Mouse (Mus musculus): ENCODE measurements around the gene Igf2. TPM values are rescaled to one million over a fixed set of nuclear protein-coding genes. Genes with fewer than 3 reads are reported as not detected.

Igf2 gene
- total and polyA plus RNA-seq, 3 experiments = not detected

DNA sequence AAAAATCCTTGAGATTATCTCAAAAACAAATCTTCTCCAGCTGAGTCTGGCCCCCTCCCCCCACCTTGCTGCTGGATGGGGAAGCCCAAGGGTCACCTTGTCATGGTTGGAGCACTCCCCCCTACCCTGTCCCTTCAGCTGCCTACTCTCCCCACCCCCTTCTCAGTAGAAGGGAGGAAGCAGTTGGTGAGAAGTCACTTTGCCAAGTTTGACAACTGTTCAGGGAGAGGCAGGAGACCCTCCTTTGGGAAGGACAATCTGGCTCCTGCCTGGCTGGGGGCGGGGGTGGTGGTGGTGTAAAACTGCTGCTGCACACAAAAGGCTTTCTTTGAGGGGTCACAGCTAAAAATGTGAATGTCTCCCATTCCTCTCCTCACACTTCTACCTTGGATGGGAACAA is 1.7 kb upstream of the Igf2 start:
- Histone ChIP-seq H3K27ac (ENCODE audit: control insufficient read depth, low read depth, low read length) (no peak overlapping the region), H3K36me3 (ENCODE audit: control insufficient read depth in 1 of 2, insufficient read depth in 2 of 2, low read length in 2 of 2) (no peaks in the 10 kb centered on the region), H3K27me3 (ENCODE audit: control insufficient read depth in 1 of 2, insufficient read depth in 2 of 2, low read length in 2 of 2) (no peaks in the 10 kb centered on the region), H3K9ac (ENCODE audit: control insufficient read depth, low read depth, low read length, poor library complexity, severe bottlenecking) (no peak overlapping the region), H3K4me3 (ENCODE audit: control insufficient read depth in 1 of 2, insufficient read depth in 1 of 2, low read depth in 2 of 2, low read length in 2 of 2) (no peak overlapping the region), H3K4me1 (ENCODE audit: control insufficient read depth in 1 of 2, insufficient read depth in 2 of 2, low read length in 2 of 2) (no peaks in the 10 kb centered on the region), H3K9me3 (replicated peaks; ENCODE audit: insufficient read depth, low read length) (no peaks in the 10 kb centered on the region), H3K79me2 (ENCODE audit: control insufficient read depth, insufficient read depth, low read length, poor library complexity) (no peaks in the 10 kb centered on the region)
- TF ChIP-seq ZKSCAN1 (IDR thresholded peaks at IDR 0.05; ENCODE audit: low read depth, low read length) = no peak
- no peak for TF ChIP-seq SIN3A (IDR thresholded peaks at IDR 0.05; ENCODE audit: low read length)
- no peak for TF ChIP-seq HCFC1 (IDR thresholded peaks at IDR 0.05; ENCODE audit: low read depth, low read length)
- no peak for TF ChIP-seq MYB (IDR thresholded peaks at IDR 0.05; ENCODE audit: low read depth, low read length)
- no peak for TF ChIP-seq GATA1 (IDR thresholded peaks at IDR 0.05; ENCODE audit: low read depth, low read length)
- TF ChIP-seq USF1 (IDR thresholded peaks at IDR 0.05; ENCODE audit: low read depth, low read length) = no peak
- TF ChIP-seq GABPA (IDR thresholded peaks at IDR 0.05; ENCODE audit: low read depth, low read length) = no peak
- no peak for TF ChIP-seq ZNF384 (IDR thresholded peaks at IDR 0.05; ENCODE audit: low read depth, low read length)
- TF ChIP-seq MAFK (IDR thresholded peaks at IDR 0.05; ENCODE audit: borderline replicate concordance, low read depth, low read length) = no peak
- no peak for TF ChIP-seq ELF1 (IDR thresholded peaks at IDR 0.05; ENCODE audit: low read depth, low read length)
- no peak for TF ChIP-seq EP300 (IDR thresholded peaks at IDR 0.05; ENCODE audit: low read depth in 1 of 2, low read length in 2 of 2)
- no peak for TF ChIP-seq TBP (IDR thresholded peaks at IDR 0.05; ENCODE audit: low read depth, low read length)
- TF ChIP-seq RAD21 (IDR thresholded peaks at IDR 0.05; ENCODE audit: low read depth, low read length) = no peak
- no peak for TF ChIP-seq MAZ (IDR thresholded peaks at IDR 0.05; ENCODE audit: low read depth, low read length)
- no peak for TF ChIP-seq BHLHE40 (IDR thresholded peaks at IDR 0.05; ENCODE audit: borderline replicate concordance, low read depth, low read length)
- no peak for TF ChIP-seq ZMIZ1 (IDR thresholded peaks at IDR 0.05; ENCODE audit: low read depth, low read length)
- no peak for TF ChIP-seq NELFE (IDR thresholded peaks at IDR 0.05; ENCODE audit: low read depth, low read length)
- TF ChIP-seq ZC3H11A (IDR thresholded peaks at IDR 0.05; ENCODE audit: low read depth, low read length) = no peak
- TF ChIP-seq USF2 (IDR thresholded peaks at IDR 0.05; ENCODE audit: borderline replicate concordance in 1 of 2, insufficient read depth in 1 of 2, low read depth in 1 of 2, low read length in 2 of 2) = no peak
- no peak for DNase-seq (ENCODE audit: low read depth, low spot score)

DNA sequence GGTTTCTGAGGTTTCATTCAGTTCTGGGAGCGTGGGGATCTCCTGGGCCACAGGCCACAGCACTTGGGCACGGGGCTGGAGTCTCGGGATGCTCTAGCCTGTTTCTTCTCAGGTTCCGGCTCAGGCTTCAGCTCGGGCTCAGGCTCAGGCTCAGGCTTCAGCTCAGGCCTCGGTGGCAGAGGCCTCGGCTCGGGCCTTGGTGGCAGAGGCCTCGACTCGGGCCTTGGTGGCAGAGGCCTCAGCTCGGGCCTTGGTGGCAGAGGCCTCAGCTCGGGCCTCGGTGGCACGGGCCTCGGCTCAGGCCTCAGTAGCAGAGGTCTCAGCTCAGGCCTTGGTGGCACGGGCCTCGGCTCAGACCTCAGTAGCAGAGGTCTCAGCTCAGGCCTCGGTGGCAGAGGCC is 905 bp upstream of the Igf2 start:
- no peaks in the 10 kb centered on the region for H3K79me2 ChIP-seq (ENCODE audit: control insufficient read depth, insufficient read depth, low read length, poor library complexity)
- no peak overlapping the region for H3K27ac ChIP-seq (ENCODE audit: control insufficient read depth, low read depth, low read length)
- no peaks in the 10 kb centered on the region for H3K9me3 ChIP-seq (replicated peaks; ENCODE audit: insufficient read depth, low read length)
- no peaks in the 10 kb centered on the region for H3K36me3 ChIP-seq (ENCODE audit: control insufficient read depth in 1 of 2, insufficient read depth in 2 of 2, low read length in 2 of 2)
- no peak overlapping the region for H3K4me3 ChIP-seq (ENCODE audit: control insufficient read depth in 1 of 2, insufficient read depth in 1 of 2, low read depth in 2 of 2, low read length in 2 of 2)
- no peak overlapping the region for H3K9ac ChIP-seq (ENCODE audit: control insufficient read depth, low read depth, low read length, poor library complexity, severe bottlenecking)
- no peak for DNase-seq (ENCODE audit: low read depth, low spot score)
- no peak for TF ChIP-seq MYC (IDR thresholded peaks at IDR 0.05; ENCODE audit: low read depth, low read length)
- TF ChIP-seq SMC3 (IDR thresholded peaks at IDR 0.05; ENCODE audit: low read depth, low read length) = no peak
- no peak for TF ChIP-seq USF1 (IDR thresholded peaks at IDR 0.05; ENCODE audit: low read depth, low read length)
- no peak for TF ChIP-seq JUND (IDR thresholded peaks at IDR 0.05; ENCODE audit: low read depth, low read length)
- no peak for TF ChIP-seq NELFE (IDR thresholded peaks at IDR 0.05; ENCODE audit: low read depth, low read length)
- TF ChIP-seq MYB (IDR thresholded peaks at IDR 0.05; ENCODE audit: low read depth, low read length) = no peak
- TF ChIP-seq ZC3H11A (IDR thresholded peaks at IDR 0.05; ENCODE audit: low read depth, low read length) = no peak
- H3K4me1 ChIP-seq (ENCODE audit: control insufficient read depth in 1 of 2, insufficient read depth in 2 of 2, low read length in 2 of 2) = no peaks in the 10 kb centered on the region
- no peaks in the 10 kb centered on the region for H3K27me3 ChIP-seq (ENCODE audit: control insufficient read depth in 1 of 2, insufficient read depth in 2 of 2, low read length in 2 of 2)
